Mouse (Mus musculus) kidney, adult 2 months (tissue): ENCODE measurements at regions not wholly inside any gene's neighbourhood (a gene's known extent, or its start where the extent isn't known, plus 50 kb on each side); places are given as distances from the start of the nearest gene placed in this dataset.

ENCODE experiments used
- DNase-seq: peaks from one replicate; pipeline ENCODE4 v3.0.0; 2021
- H3K27ac ChIP-seq: fragments of 200-500 bp; 2 replicates; pipeline ENCODE4 v1.5.1; 2012; ENCODE audit warnings: low read depth, low read length, control low read depth, inconsistent platforms; ENCODE audit not compliant: insufficient read depth
- H3K27me3 ChIP-seq: fragments of 200-500 bp; replicated peaks from 2 replicates; pipeline ENCODE4 v1.6.1; 2012; ENCODE audit warnings: mild to moderate bottlenecking, moderate library complexity, low read length, inconsistent platforms; ENCODE audit not compliant: control insufficient read depth, insufficient read depth
- H3K36me3 ChIP-seq: fragments of 200-500 bp; 2 replicates; pipeline ENCODE4 v1.6.1; 2012; ENCODE audit warnings: mild to moderate bottlenecking, moderate library complexity, low read length, inconsistent platforms; ENCODE audit not compliant: control insufficient read depth, insufficient read depth
- H3K4me1 ChIP-seq: fragments of 200-500 bp; 2 replicates; pipeline ENCODE4 v1.6.1; 2011; ENCODE audit warnings: low read length; ENCODE audit not compliant: control insufficient read depth, insufficient read depth
- H3K4me3 ChIP-seq: fragments of 200-500 bp; 2 replicates; pipeline ENCODE4 v1.5.1; 2011; ENCODE audit warnings: mild to moderate bottlenecking, low read depth, low read length, control low read depth; ENCODE audit not compliant: insufficient read depth
- CTCF ChIP-seq: fragments of 200-500 bp; conservative IDR thresholded peaks from 2 replicates; pipeline ENCODE4 v1.5.1; 2011; ENCODE audit warnings: low read depth, mild to moderate bottlenecking, control low read depth, low read length, moderate library complexity, mixed read lengths; ENCODE audit not compliant: insufficient read depth, insufficient read length
- POLR2A ChIP-seq: fragments of 200-500 bp; IDR thresholded peaks from one replicate; pipeline ENCODE4 v1.6.1; 2011; ENCODE audit warnings: low read depth, low read length, control low read depth
- WGBS: fragments of 180-500 bp; shearing (Covaris S2); methylation state at CpG from one replicate; pipeline ENCODE4 v1.1.7; 2018; 5-methylcytosine and 5-hydroxymethylcytosine counted together

DNA sequence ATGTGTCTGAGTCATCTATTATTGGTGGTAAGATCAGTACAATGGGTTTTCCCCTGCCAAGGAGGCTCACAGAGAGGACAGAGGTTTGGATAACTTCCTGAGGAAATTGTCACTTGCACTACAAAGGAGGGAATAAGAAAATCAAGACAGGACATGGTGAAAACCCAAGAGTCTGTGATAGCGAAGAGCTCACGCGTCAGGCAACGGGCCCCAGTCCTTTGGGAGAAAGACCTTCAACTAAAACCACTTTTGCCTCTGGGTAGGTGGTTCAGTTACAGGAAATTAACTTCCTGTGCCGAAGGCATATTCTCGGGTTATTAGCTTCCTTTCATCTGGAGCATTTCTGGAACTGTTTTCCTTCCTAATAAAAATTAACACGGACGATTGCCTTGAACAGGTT is 440.4 kb downstream of the Rnf144b start:
- no peak for DNase-seq
- WGBS: 46% methylated on average over 8 of the region's 8 CpGs

DNA sequence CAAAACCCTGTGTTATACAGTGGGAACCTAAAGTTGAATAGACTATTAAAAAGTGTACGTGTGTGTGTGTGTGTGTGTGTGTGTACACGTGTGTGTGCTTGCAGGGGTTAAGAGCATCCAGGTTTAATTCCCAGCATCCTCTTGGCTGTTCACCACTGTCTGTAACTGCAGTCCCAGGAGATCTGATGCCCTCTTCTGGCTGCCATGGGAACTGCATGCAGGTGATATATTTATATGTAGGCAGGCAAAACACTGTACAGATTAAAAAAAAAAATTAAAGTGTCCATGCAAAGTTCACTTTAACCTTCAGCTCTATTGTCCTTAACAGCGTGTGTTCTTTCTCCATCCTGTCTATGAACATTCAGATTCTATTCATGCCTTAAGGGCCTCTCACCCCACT is 454.1 kb downstream of the Rnf144b start:
- TF ChIP-seq POLR2A (no peak), CTCF (peak; percentile 41)
- 65% methylated on average over 3 of the region's 3 CpGs for WGBS
- no peaks in the 10 kb centered on the region for H3K4me1 ChIP-seq
- H3K27me3 ChIP-seq: no peaks in the 10 kb centered on the region
- DNase-seq: peak; percentile 9
- H3K36me3 ChIP-seq: no peaks in the 10 kb centered on the region
- no peak overlapping the region for H3K27ac ChIP-seq
- H3K4me3 ChIP-seq: no peak overlapping the region

More for the DNA sequence above, 440.4 kb downstream of the Rnf144b start:
- H3K27me3 ChIP-seq: no peaks in the 10 kb centered on the region
- no peak overlapping the region for H3K27ac ChIP-seq
- H3K4me3 ChIP-seq: no peak overlapping the region
- no peaks in the 10 kb centered on the region for H3K4me1 ChIP-seq
- no peaks in the 10 kb centered on the region for H3K36me3 ChIP-seq
- TF ChIP-seq POLR2A: no peak
- no peak for TF ChIP-seq CTCF

DNA sequence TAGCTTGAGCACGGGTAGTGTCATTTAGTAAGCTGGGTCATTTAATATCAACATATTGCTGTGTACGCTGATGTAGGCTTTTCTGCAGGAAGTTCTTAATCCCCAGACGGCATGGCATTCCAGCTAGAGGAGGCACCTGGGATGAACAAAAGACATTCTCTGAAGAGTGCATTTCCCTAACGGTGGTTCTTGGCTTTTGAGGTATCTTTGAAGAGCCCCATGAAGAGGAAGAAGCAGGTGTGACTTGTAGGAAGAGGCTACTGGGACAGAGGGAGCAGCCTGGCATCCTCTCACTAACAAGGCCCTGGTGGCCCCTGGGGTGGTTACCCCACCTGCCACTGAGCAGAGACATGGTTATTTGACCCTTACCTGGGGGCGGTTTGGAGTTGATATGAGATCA is 457.7 kb downstream of the Rnf144b start:
- WGBS: 91% methylated on average over 5 of the region's 5 CpGs
- H3K4me3 ChIP-seq: no peak overlapping the region
- H3K27ac ChIP-seq: no peak overlapping the region
- no peaks in the 10 kb centered on the region for H3K4me1 ChIP-seq
- DNase-seq: no peak
- TF ChIP-seq POLR2A (no peak), CTCF (no peak)
- H3K36me3 ChIP-seq: no peaks in the 10 kb centered on the region
- H3K27me3 ChIP-seq: no peaks in the 10 kb centered on the region

DNA sequence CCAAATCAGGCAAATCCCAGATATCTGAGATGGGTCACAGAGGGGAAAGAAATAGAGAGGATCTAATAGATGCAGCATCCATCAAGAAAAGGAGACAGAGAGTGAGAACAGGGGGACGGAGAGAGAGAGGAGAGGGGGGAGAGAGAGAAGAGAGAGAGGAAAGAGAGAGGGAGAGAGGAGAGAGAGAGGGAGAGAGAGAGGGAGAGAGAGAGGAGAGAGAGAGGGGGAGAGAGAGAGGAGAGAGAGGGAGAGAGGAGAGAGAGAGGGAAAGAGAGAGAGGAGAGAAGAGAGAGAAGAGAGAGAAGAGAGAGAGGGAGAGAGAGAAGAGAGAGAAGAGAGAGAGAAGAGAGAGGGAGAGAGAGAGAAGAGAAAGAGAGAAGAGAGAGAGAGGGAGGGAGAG is 462.7 kb downstream of the Rnf144b start:
- TF ChIP-seq POLR2A (no peak), CTCF (no peak)
- 67% methylated on average over 1 of the region's 1 CpGs for WGBS
- H3K4me3 ChIP-seq: no peak overlapping the region
- no peak for DNase-seq
- no peak overlapping the region for H3K27ac ChIP-seq
- no peaks in the 10 kb centered on the region for H3K4me1 ChIP-seq
- H3K36me3 ChIP-seq: no peaks in the 10 kb centered on the region
- H3K27me3 ChIP-seq: no peaks in the 10 kb centered on the region

GRCm38 (mm10) chr13:47602646-47603045 is 480.2 kb downstream of the Rnf144b start:
- H3K4me1 ChIP-seq: no peaks in the 10 kb centered on the region
- DNase-seq: no peak
- 47% methylated on average over 1 of the region's 1 CpGs for WGBS
- H3K36me3 ChIP-seq: no peaks in the 10 kb centered on the region
- TF ChIP-seq POLR2A: no peak
- TF ChIP-seq CTCF: no peak
- no peak overlapping the region for H3K27ac ChIP-seq
- no peak overlapping the region for H3K4me3 ChIP-seq
- no peaks in the 10 kb centered on the region for H3K27me3 ChIP-seq

GRCm38 (mm10) chr13:47611439-47611838 is 489.0 kb downstream of the Rnf144b start:
- Histone ChIP-seq H3K4me1 (no peaks in the 10 kb centered on the region), H3K27me3 (no peaks in the 10 kb centered on the region), H3K4me3 (no peak overlapping the region), H3K36me3 (no peaks in the 10 kb centered on the region), H3K27ac (no peak overlapping the region)
- DNase-seq: no peak
- WGBS: 90% methylated on average over 4 of the region's 4 CpGs
- TF ChIP-seq POLR2A: no peak
- TF ChIP-seq CTCF: no peak

- Histone ChIP-seq H3K4me3 (no peak overlapping the region), H3K4me1 (no peaks in the 10 kb centered on the region), H3K36me3 (no peaks in the 10 kb centered on the region), H3K27me3 (no peaks in the 10 kb centered on the region), H3K27ac (no peak overlapping the region)
- DNase-seq: no peak
- WGBS: 68% methylated on average over 8 of the region's 8 CpGs
- TF ChIP-seq POLR2A (no peak), CTCF (no peak)
These were observed 514.2 kb downstream of the Rnf144b start for GRCm38 (mm10) chr13:47636511-47637103.

DNA sequence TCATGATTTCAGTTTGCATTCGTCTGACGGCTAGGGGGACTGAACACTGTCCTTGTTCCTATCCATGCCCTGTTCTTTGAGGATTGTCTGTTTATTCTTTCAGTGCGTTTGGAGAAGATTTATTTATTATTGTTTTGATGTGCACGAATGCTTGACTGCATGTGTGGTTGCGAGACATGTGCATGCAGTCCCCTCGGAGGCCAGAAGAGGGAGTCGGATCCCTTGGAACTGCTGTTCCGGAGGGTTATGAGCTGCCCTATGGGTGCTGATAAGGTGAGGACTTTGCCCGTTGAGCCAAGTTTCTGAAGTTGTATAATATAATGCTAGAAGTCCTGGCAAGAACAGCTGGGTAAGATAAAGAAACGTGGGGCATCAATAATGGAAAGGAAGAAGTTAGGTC is 519.9 kb downstream of the Rnf144b start:
- Histone ChIP-seq H3K27ac (no peak overlapping the region), H3K36me3 (no peaks in the 10 kb centered on the region), H3K27me3 (no peaks in the 10 kb centered on the region), H3K4me1 (no peaks in the 10 kb centered on the region), H3K4me3 (no peak overlapping the region)
- WGBS: 88% methylated on average over 10 of the region's 10 CpGs
- no peak for DNase-seq
- no peak for TF ChIP-seq POLR2A
- no peak for TF ChIP-seq CTCF
